Mouse (Mus musculus) embryonic facial prominence, embryonic 12.5 days (tissue): ENCODE results near the gene Pomp. TPM values are rescaled to one million over a fixed set of nuclear protein-coding genes. Genes with fewer than 3 reads are reported as not detected.

Source experiments
- ATAC-seq: fragments of 200-750 bp; cut with Nextera tagmentation; 2 replicates; pipeline ENCODE4 v1.8.0; 2017; ENCODE audit not compliant: insufficient number of reproducible peaks, insufficient read depth, low FRiP score, low TSS enrichment
- H3K27ac ChIP-seq: fragments of 300-500 bp; sonication (generic); 2 replicates; pipeline ENCODE4 v1.5.1; 2016; ENCODE audit warnings: mild to moderate bottlenecking
- H3K27me3 ChIP-seq: fragments of 300-500 bp; sonication (generic); 2 replicates; pipeline ENCODE4 v1.6.1; 2016; ENCODE audit warnings: mild to moderate bottlenecking, moderate library complexity
- H3K36me3 ChIP-seq: fragments of 300-500 bp; sonication (generic); 2 replicates; pipeline ENCODE4 v1.6.1; 2016; ENCODE audit warnings: mild to moderate bottlenecking
- H3K4me1 ChIP-seq: fragments of 300-500 bp; sonication (generic); 2 replicates; pipeline ENCODE4 v1.6.1; 2016
- H3K4me2 ChIP-seq: fragments of 300-500 bp; sonication (generic); replicated peaks from 2 replicates; pipeline ENCODE4 v1.6.1; 2016; ENCODE audit warnings: mild to moderate bottlenecking, moderate library complexity
- H3K4me3 ChIP-seq: fragments of 300-500 bp; sonication (generic); 2 replicates; pipeline ENCODE4 v1.5.1; 2016; ENCODE audit warnings: mild to moderate bottlenecking
- H3K9ac ChIP-seq: fragments of 300-500 bp; sonication (generic); 2 replicates; pipeline ENCODE4 v1.6.1; 2016; ENCODE audit warnings: mild to moderate bottlenecking, moderate library complexity
- H3K9me3 ChIP-seq: fragments of 300-500 bp; sonication (generic); 2 replicates; pipeline ENCODE4 v1.6.1; 2016; ENCODE audit warnings: mild to moderate bottlenecking, moderate library complexity
- WGBS: fragments of 180-500 bp; shearing (Covaris S2); methylation state at CpG from one replicate; pipeline ENCODE4 v1.1.7; 2016; 5-methylcytosine and 5-hydroxymethylcytosine counted together
- polyA plus RNA-seq: library from polyadenylated mRNA; unstranded; fragments of >200 nt; fragmentation: Nextera tagmentation; extraction: Ambion mirVana; gene quantifications from 2 replicates; pipeline ENCODE4 v1.2.1, GENCODE M21; 2016

Gene Pomp
- polyA plus RNA-seq, 1 experiment from 2014 or later = 487 TPM

DNA sequence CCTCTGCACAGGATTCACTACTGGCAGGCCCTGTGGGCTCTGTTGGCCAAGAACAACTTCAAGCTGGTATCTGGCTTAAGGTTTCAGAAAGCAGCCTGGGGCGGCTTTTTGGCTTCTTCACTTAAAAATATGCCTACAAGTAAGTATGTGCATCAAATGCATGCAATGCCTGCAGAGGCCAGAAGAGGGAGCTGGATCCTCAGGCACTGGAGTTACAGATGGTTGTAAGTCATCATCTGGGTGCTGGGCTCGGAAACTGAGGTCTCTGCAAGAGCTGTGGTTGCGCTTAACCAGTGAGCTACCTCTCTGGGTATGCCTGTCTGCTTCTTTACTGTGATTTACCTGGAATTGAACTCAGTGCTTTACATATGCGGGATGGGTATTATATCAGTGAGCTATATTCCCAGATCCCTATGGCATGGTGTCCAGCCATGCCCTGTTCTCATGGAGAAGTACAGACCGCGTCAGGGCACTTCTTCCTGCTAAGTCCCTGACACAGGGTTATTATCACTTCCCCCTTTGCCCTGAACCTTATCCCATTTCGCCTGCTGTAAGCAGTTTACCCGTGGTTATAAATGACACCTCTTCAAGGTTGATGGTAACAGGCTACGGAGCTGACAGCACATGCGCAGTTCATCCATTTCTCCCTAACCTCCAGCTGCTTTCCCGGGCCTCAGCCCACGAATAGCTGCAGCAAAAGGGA is 50.7 kb downstream of the Pomp start:
- Histone ChIP-seq H3K27ac (no peak overlapping the region), H3K27me3 (no peaks in the 10 kb centered on the region), H3K9ac (no peak overlapping the region), H3K4me2 (no peak overlapping the region), H3K36me3 (no peaks in the 10 kb centered on the region), H3K4me3 (no peak overlapping the region), H3K9me3 (0 out of 2 replicates have a peak, but pooled peaks cover 1% of the 10 kb centered on the region), H3K4me1 (peaks cover 4% of the 10 kb centered on the region; the same call in 1 of the 2 replicates)
- ATAC-seq = no peak
- WGBS = 83% methylated on average over 12 of the region's 12 CpGs

GRCm38 (mm10) chr5:147911744-147912143 is 51.5 kb downstream of the Pomp start:
- Histone ChIP-seq H3K9ac (no peak overlapping the region), H3K4me1 (peaks cover 4% of the 10 kb centered on the region; the same call in 1 of the 2 replicates), H3K4me2 (no peak overlapping the region), H3K27ac (no peak overlapping the region), H3K36me3 (no peaks in the 10 kb centered on the region), H3K9me3 (no peaks in the 10 kb centered on the region), H3K4me3 (no peak overlapping the region), H3K27me3 (no peaks in the 10 kb centered on the region)
- WGBS = 83% methylated on average over 5 of the region's 5 CpGs
- ATAC-seq = no peak

GRCm38 (mm10) chr5:147913241-147913842 is 53.1 kb downstream of the Pomp start:
- Histone ChIP-seq H3K27me3 (no peaks in the 10 kb centered on the region), H3K4me3 (no peak overlapping the region), H3K9ac (no peak overlapping the region), H3K9me3 (no peaks in the 10 kb centered on the region), H3K4me2 (no peak overlapping the region), H3K4me1 (peaks cover 4% of the 10 kb centered on the region; the same call in 1 of the 2 replicates), H3K27ac (no peak overlapping the region), H3K36me3 (no peaks in the 10 kb centered on the region)
- 30% methylated on average over 14 of the region's 14 CpGs for WGBS
- ATAC-seq = 0 out of 2 replicates have a peak, but pooled peaks have one; percentile 6

DNA sequence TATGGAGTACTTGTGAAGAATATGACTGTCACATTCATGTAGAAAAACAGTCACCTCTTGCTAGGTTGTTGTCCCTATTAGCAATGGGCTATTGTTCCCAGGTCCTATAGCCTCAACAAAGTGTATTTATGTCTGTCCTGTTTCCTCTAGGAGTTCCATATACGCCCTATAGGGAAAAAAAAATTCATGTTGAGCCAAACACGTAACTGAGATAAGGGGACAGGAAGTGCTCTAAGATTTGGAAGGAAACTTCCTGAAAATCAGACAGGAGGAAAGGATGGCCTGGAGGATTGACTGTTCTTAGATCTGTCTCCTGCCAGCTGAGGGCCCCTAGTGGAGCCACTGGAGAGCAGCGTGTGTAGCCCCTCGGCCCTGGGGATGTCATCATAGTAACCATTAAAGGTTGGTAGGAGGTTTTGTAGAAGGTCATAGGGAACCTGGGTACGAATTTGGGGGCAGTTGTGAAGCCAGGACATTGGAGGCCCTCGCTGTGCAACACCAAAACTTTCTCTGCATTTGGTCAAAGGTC is 54.8 kb downstream of the Pomp start:
- no peak for ATAC-seq
- no peaks in the 10 kb centered on the region for H3K27me3 ChIP-seq
- H3K9me3 ChIP-seq = no peaks in the 10 kb centered on the region
- H3K27ac ChIP-seq = no peak overlapping the region
- H3K4me1 ChIP-seq = peaks cover 4% of the 10 kb centered on the region; the same call in 1 of the 2 replicates
- no peak overlapping the region for H3K4me2 ChIP-seq
- H3K4me3 ChIP-seq = no peak overlapping the region
- no peak overlapping the region for H3K9ac ChIP-seq
- WGBS = 52% methylated on average over 6 of the region's 6 CpGs
- no peaks in the 10 kb centered on the region for H3K36me3 ChIP-seq

DNA sequence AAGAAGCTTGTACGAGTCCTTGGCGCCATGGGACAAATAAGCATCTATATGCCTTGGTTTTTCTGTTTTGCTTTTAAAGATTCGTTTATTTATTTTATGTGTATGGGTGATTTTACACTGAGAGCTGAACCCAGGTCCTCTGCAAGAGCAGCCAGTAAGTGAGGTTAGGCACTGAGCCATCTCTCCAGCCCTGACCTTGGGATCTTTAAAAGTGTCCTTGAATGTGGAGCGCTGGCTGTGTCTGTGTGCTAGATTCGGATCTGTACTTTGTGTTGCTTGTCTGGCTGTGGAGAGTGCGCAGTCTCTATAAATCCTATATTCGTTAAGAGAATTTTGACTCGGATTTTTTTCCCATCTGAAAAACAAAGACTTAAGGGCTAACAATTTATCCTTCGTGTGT is 55.9 kb downstream of the Pomp start:
- Histone ChIP-seq H3K27me3 (no peaks in the 10 kb centered on the region), H3K9me3 (no peaks in the 10 kb centered on the region), H3K9ac (no peak overlapping the region), H3K4me2 (no peak overlapping the region), H3K36me3 (no peaks in the 10 kb centered on the region), H3K4me3 (no peak overlapping the region), H3K27ac (no peak overlapping the region), H3K4me1 (peaks cover 4% of the 10 kb centered on the region; the same call in 1 of the 2 replicates)
- WGBS = 86% methylated on average over 9 of the region's 9 CpGs
- ATAC-seq = no peak

- ATAC-seq = no peak
- 70% methylated on average over 17 of the region's 17 CpGs for WGBS
- Histone ChIP-seq H3K4me3 (no peak overlapping the region), H3K4me1 (peaks cover 3% of the 10 kb centered on the region; the same call in 1 of the 2 replicates), H3K9me3 (no peaks in the 10 kb centered on the region), H3K27me3 (no peaks in the 10 kb centered on the region), H3K27ac (no peak overlapping the region), H3K9ac (no peak overlapping the region), H3K4me2 (no peak overlapping the region), H3K36me3 (no peaks in the 10 kb centered on the region)
Measured at GRCm38 (mm10) chr5:147918044-147918846, 58.0 kb downstream of the Pomp start.

GRCm38 (mm10) chr5:147924621-147925020 is 64.4 kb downstream of the Pomp start:
- no peak for ATAC-seq
- Histone ChIP-seq H3K4me2 (no peak overlapping the region), H3K9me3 (no peaks in the 10 kb centered on the region), H3K4me3 (no peak overlapping the region), H3K36me3 (no peaks in the 10 kb centered on the region), H3K27ac (no peak overlapping the region), H3K4me1 (no peaks in the 10 kb centered on the region), H3K9ac (no peak overlapping the region), H3K27me3 (no peaks in the 10 kb centered on the region)
- 80% methylated on average over 5 of the region's 5 CpGs for WGBS

Other genes with a start within 250 kb of the Pomp start
- 12.7 and 16.3 TPM in 2 replicates for gene Flt1, start 134.4 kb upstream of the Pomp start, polyA plus RNA-seq
- gene Slc46a3, start 34.4 kb downstream of the Pomp start, polyA plus RNA-seq = 2.0 and 2.3 TPM in 2 replicates
- gene Mtus2, start 96.9 kb downstream of the Pomp start, polyA plus RNA-seq = 10.5 and 11.0 TPM in 2 replicates